1 mouse cellular context compared by ENCODE assay signal in genomic region chr9:108570207-108570896, GRCm38 (mm10).
TF ChIP-seq lines count a peak whose summit lies in the region.

No protein-coding gene starts in this region.

TF ChIP-seq in C2C12, 6 proteins besides CTCF, POLR2A, EP300 and RAD21:
- no peak for TF ChIP-seq MYOG (IDR thresholded peaks at IDR 0.05; ENCODE audit: control insufficient read depth, extremely low read depth, insufficient read length)
- TF ChIP-seq CEBPB (IDR thresholded peaks at IDR 0.05; ENCODE audit: low read depth) = no peak
- TF ChIP-seq MYOD1 (IDR thresholded peaks at IDR 0.05; ENCODE audit: control insufficient read depth, insufficient read length, low read depth) = no peak
- TF ChIP-seq FOSL1 (IDR thresholded peaks at IDR 0.05; ENCODE audit: insufficient read depth, low read length, poor library complexity, severe bottlenecking) = no peak
- TF ChIP-seq MAX (IDR thresholded peaks at IDR 0.05) = no peak
- no peak for TF ChIP-seq USF1 (IDR thresholded peaks at IDR 0.05; ENCODE audit: low read depth)
